Mouse (Mus musculus) embryo, embryonic 10.5 days (tissue): Measurements from ENCODE around the gene Snip1.

Experiments used
- DNase-seq: peaks from one replicate; pipeline ENCODE4 v3.0.0-alpha.2; 2015; ENCODE audit warnings: low spot score

The Snip1 gene

DNA sequence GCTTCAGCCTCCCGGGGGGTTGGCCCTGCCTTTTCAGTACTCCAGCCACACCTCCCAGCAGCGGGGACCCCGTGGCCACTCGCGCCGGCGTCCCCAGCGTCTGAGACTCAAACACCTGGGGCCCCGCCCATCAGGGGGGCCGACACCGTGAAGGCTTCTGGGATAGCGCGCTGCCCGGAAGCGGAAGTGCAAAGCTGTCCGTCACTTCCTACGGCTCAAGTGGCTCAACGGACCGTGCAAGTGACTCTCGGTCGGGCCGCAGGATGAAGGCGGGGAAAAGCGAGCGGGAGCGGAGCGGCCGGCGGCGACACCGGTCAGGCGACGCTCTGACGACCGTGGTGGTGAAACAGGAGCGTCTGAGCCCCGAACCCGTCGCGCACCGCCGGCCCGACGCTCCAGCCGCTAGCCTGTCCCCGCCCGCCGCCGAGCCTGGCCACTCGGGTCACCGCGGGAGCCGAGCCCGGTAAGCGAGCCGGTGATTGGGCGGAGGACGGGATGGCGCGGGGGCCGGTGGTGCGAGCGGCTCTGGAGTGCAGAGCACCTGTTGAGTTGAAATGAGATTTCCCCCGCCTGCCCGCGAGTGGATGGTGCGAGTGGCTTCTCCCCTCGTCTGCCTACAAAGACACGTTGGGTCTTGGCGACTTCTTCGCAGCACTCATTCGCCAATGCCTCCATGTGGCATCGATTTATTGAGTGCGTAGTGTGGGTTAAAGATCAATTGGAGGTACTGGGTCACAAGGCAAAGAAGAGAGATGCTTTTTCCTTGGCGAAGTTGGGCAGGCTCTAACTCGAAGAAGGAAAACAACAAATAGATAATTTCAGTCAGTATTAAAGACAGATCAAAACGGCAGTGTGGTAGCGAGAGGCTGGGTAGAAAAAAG, at the start of gene Snip1:
Snip1 (plus strand) TSS at position 183 of the 881 bp plus-strand sequence.
- peak; percentile 98 for DNase-seq

DNA sequence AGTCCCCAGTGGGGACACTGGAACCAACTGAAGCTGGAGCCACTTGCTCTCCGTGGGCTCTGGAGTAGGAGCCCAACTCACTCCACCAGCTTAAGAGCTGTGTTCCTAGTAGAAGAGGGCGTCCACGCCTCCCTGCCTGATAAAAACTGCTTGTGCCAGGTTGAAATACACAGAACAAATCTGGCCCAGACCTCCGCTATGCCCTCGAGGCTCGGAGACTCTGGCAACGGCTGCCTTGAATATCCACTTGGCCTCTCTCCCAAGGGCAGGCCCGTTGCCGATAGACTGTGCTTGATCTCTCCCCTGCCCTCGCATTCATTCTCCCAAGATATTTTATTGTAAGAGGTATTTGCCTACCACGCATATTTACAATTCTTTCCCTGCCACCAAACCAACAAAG, 49.0 kb upstream of the Snip1 start:
- DNase-seq = no peak

GRCm38 (mm10) chr4:125020780-125021538, 45.5 kb upstream of the Snip1 start:
- DNase-seq = peak; percentile 57

GRCm38 (mm10) chr4:125029891-125030614, 36.4 kb upstream of the Snip1 start:
- DNase-seq = peak; percentile 99

GRCm38 (mm10) chr4:125034341-125034740, 32.1 kb upstream of the Snip1 start:
- DNase-seq = no peak

DNA sequence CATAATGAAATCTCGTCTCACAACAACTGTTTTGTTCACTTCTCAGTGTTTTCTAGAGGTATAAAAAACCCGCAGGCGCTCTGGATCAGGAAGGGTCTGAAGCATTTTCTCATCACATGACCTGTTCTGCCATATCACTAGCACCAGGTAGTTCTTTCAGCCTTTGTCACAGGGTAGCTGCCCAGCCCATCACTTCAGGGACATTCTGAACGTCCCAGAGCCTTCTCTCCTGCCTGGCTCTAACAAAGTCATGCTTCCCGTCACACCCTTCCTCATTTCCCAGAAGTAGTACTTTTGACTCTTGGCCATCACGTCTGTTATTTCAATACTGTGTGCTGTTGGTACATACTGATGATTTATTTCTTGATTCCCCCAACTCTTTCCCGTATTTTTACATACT, 22.0 kb upstream of the Snip1 start:
- DNase-seq = no peak

- no peak for DNase-seq
Observed at GRCm38 (mm10) chr4:125055385-125055784, 11.1 kb upstream of the Snip1 start.

DNA sequence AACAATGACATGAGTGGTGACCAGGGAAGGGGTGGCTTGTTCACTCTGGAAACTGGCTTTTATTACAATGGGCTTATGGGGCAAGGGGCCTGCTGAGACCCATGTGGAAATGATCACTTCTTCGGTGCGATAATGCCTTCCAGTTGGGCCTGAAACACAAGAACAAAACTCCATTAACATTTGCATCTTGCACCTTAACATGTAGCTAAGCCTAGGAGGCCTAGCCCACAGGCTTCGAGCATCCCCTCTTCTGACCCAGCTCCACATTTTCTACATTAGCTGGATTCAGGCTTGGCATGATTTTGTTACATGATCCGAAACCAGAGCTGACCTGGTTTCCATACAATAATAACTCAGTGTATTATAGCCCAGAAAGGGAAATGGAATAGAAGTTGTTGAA, 10.0 kb upstream of the Snip1 start:
- peak; percentile 15 for DNase-seq

GRCm38 (mm10) chr4:125057273-125057672, 9.2 kb upstream of the Snip1 start:
- DNase-seq = no peak

GRCm38 (mm10) chr4:125058033-125058432, 8.4 kb upstream of the Snip1 start:
- DNase-seq = no peak

DNA sequence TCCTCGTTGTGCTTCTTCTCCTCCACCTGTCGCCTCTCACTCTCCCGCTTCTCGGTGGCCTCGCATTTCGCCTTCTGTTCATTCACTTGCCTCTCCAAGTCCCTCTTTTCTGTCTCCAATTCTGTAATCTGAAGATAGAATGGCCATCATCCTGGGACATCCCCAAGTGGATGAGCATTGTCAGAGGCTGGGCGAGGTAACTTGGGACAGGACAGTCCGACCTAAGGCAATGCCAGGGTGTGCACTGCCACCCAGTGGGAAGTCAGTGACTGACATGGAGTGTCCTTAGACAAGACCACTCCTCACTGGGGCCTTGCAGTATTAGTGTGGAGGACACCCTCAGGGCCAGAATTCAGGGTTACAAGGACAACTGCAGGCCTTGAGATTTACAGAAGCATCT, 7.4 kb upstream of the Snip1 start:
- peak; percentile 87 for DNase-seq

DNA sequence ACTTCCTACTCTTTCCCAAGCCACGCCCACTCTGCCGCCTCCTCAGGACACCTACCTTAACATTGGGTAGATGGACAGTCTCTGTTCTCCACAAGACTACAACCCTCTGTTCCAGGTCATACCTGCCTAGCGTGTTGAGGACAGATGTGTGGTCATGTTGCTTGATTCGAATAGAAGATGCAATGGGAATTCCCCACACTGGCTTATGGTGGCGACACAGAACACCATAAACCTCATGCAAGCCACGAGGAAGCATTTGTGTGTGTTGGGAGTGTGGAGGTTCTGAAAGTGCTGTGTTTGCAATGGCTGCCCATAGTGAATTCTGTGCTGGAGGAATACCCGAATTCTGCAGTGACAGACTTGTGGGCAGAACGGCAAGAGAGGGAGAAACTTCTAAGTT, 2.6 kb upstream of the Snip1 start:
- no peak for DNase-seq

DNA sequence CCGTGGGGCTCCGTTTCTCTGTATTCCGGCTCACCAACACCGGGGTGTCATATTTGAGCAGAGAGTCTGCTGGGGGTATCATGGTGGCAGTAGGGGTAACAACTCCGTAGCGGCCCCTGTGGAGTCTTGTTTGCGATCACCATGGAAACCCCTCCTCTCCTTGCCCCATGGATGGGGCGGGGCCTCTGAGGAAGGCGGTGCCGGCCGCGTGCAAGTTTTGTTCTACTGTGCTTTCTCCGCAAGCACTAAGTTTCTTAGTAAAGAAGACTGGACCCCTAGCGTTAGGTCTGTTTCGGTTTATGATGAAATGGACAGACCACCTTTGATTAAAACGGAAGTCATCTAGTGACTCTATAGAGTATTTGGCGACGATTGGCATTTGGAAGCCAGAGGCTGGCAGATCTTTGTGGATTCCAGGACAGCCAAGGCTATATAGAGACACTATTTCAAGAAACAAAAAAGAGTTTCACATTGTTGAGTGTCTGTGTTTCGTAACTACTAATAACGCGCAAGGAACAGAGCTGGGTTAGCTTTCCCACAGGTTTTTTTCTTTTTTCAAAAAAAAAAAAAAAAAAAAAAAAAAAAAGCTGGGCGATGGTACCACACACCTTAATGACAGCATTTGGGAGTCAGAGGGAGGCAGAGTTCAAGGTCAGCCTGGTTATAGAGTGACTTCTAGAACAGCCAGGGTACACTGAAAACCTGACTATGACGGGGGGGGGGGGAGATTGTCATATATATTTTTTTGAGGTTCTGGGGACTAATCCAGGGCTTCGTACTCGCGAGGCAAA, 760 bp upstream of the Snip1 start, which contains the start of gene Dnali1:
Dnali1 (minus strand) TSS at position 187 of the 791 bp plus-strand sequence.
- peak; percentile 84 for DNase-seq

DNA sequence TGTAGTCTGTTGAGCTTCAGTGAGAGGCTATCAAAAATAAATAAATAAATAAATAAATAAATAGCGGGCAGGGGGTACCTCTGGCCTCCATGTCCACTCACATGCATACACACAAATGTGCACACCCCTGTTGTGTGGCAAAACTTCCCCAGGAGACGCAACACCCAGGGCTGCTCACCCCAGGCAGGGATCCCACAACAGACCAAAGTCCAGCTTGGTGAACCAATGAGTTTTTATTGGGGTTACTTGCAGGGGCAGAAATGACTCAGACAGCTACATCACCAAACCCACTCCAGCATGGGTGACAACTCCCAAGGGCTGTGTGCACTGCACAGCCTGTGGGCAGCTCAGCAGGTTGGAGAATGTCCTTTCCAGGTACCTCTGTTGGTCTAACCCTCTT, 11.2 kb downstream of the Snip1 start:
- no peak for DNase-seq

DNA sequence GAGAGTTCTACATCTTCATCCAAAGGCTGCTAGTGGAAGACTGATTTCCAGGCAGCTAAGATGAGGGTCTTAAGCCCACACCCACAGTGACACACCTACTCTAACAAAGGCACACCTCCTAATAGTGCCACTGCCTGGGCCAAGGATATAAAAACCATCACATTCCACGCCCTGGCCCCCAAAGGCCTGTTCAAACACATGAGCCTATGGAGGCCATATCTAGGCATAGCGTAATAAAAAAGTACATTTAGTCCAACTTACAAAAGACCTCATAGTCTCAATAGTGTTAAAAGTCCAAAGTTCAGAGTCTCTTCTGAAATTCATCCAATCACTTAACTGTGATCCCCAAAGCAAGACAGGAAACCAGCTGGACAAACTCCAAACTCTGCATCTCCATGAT, 12.2 kb downstream of the Snip1 start:
- no peak for DNase-seq

DNA sequence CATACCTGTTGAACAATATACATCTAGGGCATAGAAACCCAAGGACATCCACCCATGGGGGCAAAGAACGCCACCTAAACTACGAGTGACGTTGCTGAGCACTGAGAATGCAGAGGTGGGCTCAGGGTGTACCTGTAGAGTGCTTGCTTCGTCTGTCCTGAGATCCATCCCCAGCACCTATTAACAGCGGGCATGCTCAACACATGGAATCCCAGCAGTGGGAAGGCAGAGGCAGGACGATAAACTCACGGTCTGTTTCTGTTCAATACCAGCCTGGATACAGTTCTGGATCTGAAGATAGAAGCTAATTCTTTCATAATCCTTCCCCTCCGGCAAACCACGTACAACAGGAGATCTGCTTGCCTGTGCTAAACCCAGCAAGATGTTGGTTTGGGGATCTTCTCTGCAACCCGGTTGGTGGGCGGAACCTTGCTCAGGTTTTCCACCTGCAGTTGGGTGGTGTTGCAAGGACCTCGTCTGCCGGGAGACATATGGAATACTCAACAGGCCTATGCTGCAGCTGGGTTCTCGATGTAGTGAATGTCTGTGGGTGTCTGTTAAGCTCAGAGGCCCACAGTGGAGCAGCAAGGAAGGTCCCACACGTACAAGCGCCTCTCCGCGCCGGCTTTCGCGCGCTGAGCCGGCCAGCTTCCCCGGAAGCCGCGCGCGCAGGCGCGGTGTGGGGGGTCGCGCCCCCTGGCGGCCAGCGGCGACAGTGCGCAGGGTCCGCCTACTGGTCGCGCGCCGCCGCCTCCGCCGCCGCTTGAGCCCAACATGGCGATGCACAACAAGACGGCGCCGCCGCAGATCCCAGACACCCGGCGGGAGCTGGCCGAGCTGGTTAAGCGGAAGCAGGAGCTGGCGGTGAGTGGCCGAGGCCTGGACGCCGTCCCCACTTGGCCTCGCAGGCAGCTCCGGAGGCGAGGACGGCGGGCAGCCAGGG, 18.2 kb downstream of the Snip1 start, which contains the start of gene Meaf6:
Meaf6 (plus strand) TSS at position 732 of the 943 bp plus-strand sequence.
- DNase-seq = peak; percentile 90

DNA sequence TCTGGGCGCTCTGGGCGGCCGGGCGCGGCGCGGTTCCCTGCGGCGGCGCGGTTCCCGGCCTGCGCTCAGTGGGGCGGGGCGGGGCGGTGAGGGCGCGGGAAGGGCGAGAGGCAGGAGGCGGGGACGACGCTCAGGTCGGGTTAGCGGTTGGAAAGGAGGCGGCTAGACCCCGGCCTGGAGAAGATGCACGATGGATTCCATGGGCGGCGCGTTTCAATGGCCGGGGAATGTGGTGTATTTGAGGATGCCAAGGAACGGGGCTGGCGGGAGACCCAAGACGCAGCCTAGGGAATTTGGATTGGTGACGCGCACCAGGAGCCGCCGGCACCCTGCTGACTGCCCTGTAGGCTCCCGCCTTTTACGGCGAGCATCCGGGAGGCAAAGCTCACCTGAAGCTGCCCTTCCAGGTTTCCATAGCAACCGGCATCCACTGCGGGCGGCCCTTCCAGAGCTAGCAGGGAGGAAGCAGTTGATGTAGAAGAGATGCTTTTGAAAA, 18.9 kb downstream of the Snip1 start:
- peak; percentile 78 for DNase-seq

GRCm38 (mm10) chr4:125093031-125093430, 26.6 kb downstream of the Snip1 start:
- no peak for DNase-seq

DNA sequence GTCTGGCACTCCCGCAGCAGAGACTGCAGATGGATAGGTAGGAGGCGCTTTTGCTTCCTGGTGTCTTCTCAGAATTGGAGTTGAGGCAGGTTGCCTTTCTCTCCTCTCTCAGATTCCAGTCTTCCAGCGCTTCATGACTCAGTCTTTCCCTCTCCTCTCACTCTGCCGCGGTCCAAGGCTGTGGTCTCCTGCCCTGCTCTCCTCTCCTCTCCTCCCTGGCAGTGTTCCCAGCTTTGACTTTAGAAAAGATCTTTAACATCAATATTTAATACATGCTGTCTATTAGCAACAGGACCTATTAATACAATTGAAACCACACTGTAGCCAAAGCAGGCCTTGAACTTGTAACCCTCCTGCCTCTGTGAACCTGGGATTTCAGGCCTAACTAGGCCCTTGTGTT, 29.6 kb downstream of the Snip1 start:
- no peak for DNase-seq

GRCm38 (mm10) chr4:125097412-125097811, 30.9 kb downstream of the Snip1 start:
- no peak for DNase-seq
